Mouse (Mus musculus) testis, postnatal 10 days (tissue): ENCODE data around the gene Batf.

Experiments used
- DNase-seq: peaks from one replicate; pipeline ENCODE4 v3.0.0; 2021; ENCODE audit warnings: low spot score

Gene Batf

GRCm38 (mm10) chr12:85686466-85687216 lies at the start of gene Batf:
TSS of gene Batf (plus strand) at chr12:85686669.
- DNase-seq: no peak

- DNase-seq: no peak
These were observed 48.5 kb upstream of the Batf start for GRCm38 (mm10) chr12:85637932-85638331.

GRCm38 (mm10) chr12:85638541-85639325 lies 47.7 kb upstream of the Batf start:
- DNase-seq: no peak

- peak; percentile 74 for DNase-seq
These were observed 47.0 kb upstream of the Batf start for GRCm38 (mm10) chr12:85639326-85640008.

- DNase-seq: no peak
These were observed 45.5 kb upstream of the Batf start for GRCm38 (mm10) chr12:85640852-85641563.

GRCm38 (mm10) chr12:85641564-85641931 lies 44.9 kb upstream of the Batf start:
- no peak for DNase-seq

GRCm38 (mm10) chr12:85643735-85644134 lies 42.7 kb upstream of the Batf start:
- DNase-seq: no peak

GRCm38 (mm10) chr12:85645664-85646063 lies 40.8 kb upstream of the Batf start:
- peak; percentile 63 for DNase-seq

GRCm38 (mm10) chr12:85647346-85647745 lies 39.1 kb upstream of the Batf start:
- DNase-seq: no peak

- no peak for DNase-seq
These were observed 38.5 kb upstream of the Batf start for GRCm38 (mm10) chr12:85647955-85648354.

- peak; percentile 77 for DNase-seq
These were observed 27.1 kb upstream of the Batf start for GRCm38 (mm10) chr12:85659319-85659718.

GRCm38 (mm10) chr12:85660855-85661254 lies 25.6 kb upstream of the Batf start:
- DNase-seq: no peak

- peak; percentile 66 for DNase-seq
These were observed 24.2 kb upstream of the Batf start for GRCm38 (mm10) chr12:85662232-85662631.

- peak; percentile 87 for DNase-seq
These were observed 23.6 kb upstream of the Batf start for GRCm38 (mm10) chr12:85662896-85663295.

GRCm38 (mm10) chr12:85666112-85666511 lies 20.4 kb upstream of the Batf start:
- no peak for DNase-seq

- no peak for DNase-seq
These were observed 19.4 kb upstream of the Batf start for GRCm38 (mm10) chr12:85667071-85667470.

- DNase-seq: no peak
These were observed 17.8 kb upstream of the Batf start for GRCm38 (mm10) chr12:85668696-85669095.

GRCm38 (mm10) chr12:85670080-85670479 lies 16.4 kb upstream of the Batf start:
- no peak for DNase-seq

- no peak for DNase-seq
These were observed 12.6 kb upstream of the Batf start for GRCm38 (mm10) chr12:85673914-85674313.

GRCm38 (mm10) chr12:85679117-85679516 lies 7.4 kb upstream of the Batf start:
- no peak for DNase-seq

GRCm38 (mm10) chr12:85679808-85680207 lies 6.7 kb upstream of the Batf start:
- DNase-seq: no peak

- peak; percentile 58 for DNase-seq
These were observed 4.1 kb upstream of the Batf start for GRCm38 (mm10) chr12:85682328-85682727.
